Mouse (Mus musculus): ENCODE measurements at regions not wholly inside any gene's neighbourhood (a gene's known extent, or its start where the extent isn't known, plus 50 kb on each side); places are given as distances from the start of the nearest gene placed in this dataset.

- DNase-seq: no peak
Measured at GRCm38 (mm10) chr9:40617676-40618062, 52.7 kb upstream of the Gm21915 start.

GRCm38 (mm10) chr9:40617036-40617675, 53.3 kb upstream of the Gm21915 start:
- DNase-seq: no peak

- DNase-seq: peak; percentile 67 to 74
Measured at GRCm38 (mm10) chr9:40616426-40617035, 53.9 kb upstream of the Gm21915 start.

GRCm38 (mm10) chr9:40615891-40616290, 54.5 kb upstream of the Gm21915 start:
- no peak for DNase-seq

GRCm38 (mm10) chr9:40614071-40614470, 56.3 kb upstream of the Gm21915 start:
- DNase-seq: no peak

- DNase-seq: no peak
Measured at GRCm38 (mm10) chr9:40613182-40613581, 57.2 kb upstream of the Gm21915 start.

GRCm38 (mm10) chr9:40612755-40613154, 57.7 kb upstream of the Gm21915 start:
- DNase-seq: no peak

GRCm38 (mm10) chr9:40612312-40612711, 58.1 kb upstream of the Gm21915 start:
- DNase-seq: no peak

- DNase-seq: no peak
Measured at GRCm38 (mm10) chr9:40611626-40612025, 58.8 kb upstream of the Gm21915 start.

- DNase-seq: no peak
Measured at GRCm38 (mm10) chr9:40608596-40608995, 61.8 kb upstream of the Gm21915 start.

GRCm38 (mm10) chr9:40607941-40608340, 62.5 kb upstream of the Gm21915 start:
- no peak for DNase-seq

GRCm38 (mm10) chr9:40603521-40603920, 66.9 kb upstream of the Gm21915 start:
- DNase-seq: no peak

GRCm38 (mm10) chr9:40598431-40598831, 67.2 kb upstream of the Gramd1b start:
- DNase-seq: no peak

GRCm38 (mm10) chr9:40587421-40587820, 56.2 kb upstream of the Gramd1b start:
- no peak for DNase-seq

GRCm38 (mm10) chr9:40586581-40586980, 55.4 kb upstream of the Gramd1b start:
- no peak for DNase-seq

- DNase-seq: peak; percentile 62 to 78
Measured at GRCm38 (mm10) chr9:40583554-40583953, 52.4 kb upstream of the Gramd1b start.

GRCm38 (mm10) chr9:40581854-40582253, 50.7 kb upstream of the Gramd1b start:
- DNase-seq: no peak
